Mouse (Mus musculus) kidney, embryonic 14.5 days (tissue): ENCODE measurements at regions not wholly inside any gene's neighbourhood (a gene's known extent, or its start where the extent isn't known, plus 50 kb on each side); places are given as distances from the start of the nearest gene placed in this dataset.

Experiments used
- ATAC-seq: fragments of 200-750 bp; cut with Nextera tagmentation; 2 replicates; pipeline ENCODE4 v1.8.0; 2017; ENCODE audit warnings: moderate number of reproducible peaks, mild to moderate bottlenecking, moderate TSS enrichment, moderate library complexity; ENCODE audit not compliant: low FRiP score, low TSS enrichment
- H3K27ac ChIP-seq: fragments of 300-500 bp; sonication (generic); 2 replicates; pipeline ENCODE4 v1.5.1; 2014; ENCODE audit warnings: low read depth, mild to moderate bottlenecking, low read length, moderate library complexity, mixed read lengths
- H3K27me3 ChIP-seq: fragments of 300-500 bp; sonication (generic); 2 replicates; pipeline ENCODE4 v1.6.1; 2014; ENCODE audit warnings: mild to moderate bottlenecking, low read length; ENCODE audit not compliant: control insufficient read depth, insufficient read depth
- H3K36me3 ChIP-seq: fragments of 300-500 bp; sonication (generic); 2 replicates; pipeline ENCODE4 v1.6.1; 2014; ENCODE audit warnings: low read length, mixed read lengths; ENCODE audit not compliant: control insufficient read depth, insufficient read depth
- H3K4me1 ChIP-seq: fragments of 300-500 bp; sonication (generic); 2 replicates; pipeline ENCODE4 v1.6.1; 2014; ENCODE audit warnings: low read length, mixed read lengths; ENCODE audit not compliant: control insufficient read depth, insufficient read depth
- H3K4me2 ChIP-seq: fragments of 300-500 bp; sonication (generic); replicated peaks from 2 replicates; pipeline ENCODE4 v1.6.1; 2014; ENCODE audit warnings: low read depth, mild to moderate bottlenecking, low read length
- H3K4me3 ChIP-seq: fragments of 300-500 bp; sonication (generic); 2 replicates; pipeline ENCODE4 v1.5.1; 2014; ENCODE audit warnings: mild to moderate bottlenecking, low read length
- H3K9ac ChIP-seq: fragments of 300-500 bp; sonication (generic); 2 replicates; pipeline ENCODE4 v1.6.1; 2014; ENCODE audit warnings: low read depth, mild to moderate bottlenecking, low read length, moderate library complexity
- H3K9me3 ChIP-seq: fragments of 300-500 bp; sonication (generic); 2 replicates; pipeline ENCODE4 v1.6.1; 2016; ENCODE audit warnings: low read length; ENCODE audit not compliant: control insufficient read depth
- WGBS: fragments of 180-500 bp; shearing (Covaris S2); extraction: QIAGEN DNeasy Blood & Tissue Kit; methylation state at CpG from one replicate; pipeline ENCODE4 v1.1.7; 2014; 5-methylcytosine and 5-hydroxymethylcytosine counted together

GRCm38 (mm10) chr11:111523465-111523864, 457.5 kb downstream of the Kcnj2 start:
- Histone ChIP-seq H3K9ac (no peak overlapping the region), H3K4me1 (no peaks in the 10 kb centered on the region), H3K4me3 (no peak overlapping the region), H3K27ac (no peak overlapping the region), H3K27me3 (no peaks in the 10 kb centered on the region), H3K4me2 (no peak overlapping the region), H3K36me3 (no peaks in the 10 kb centered on the region), H3K9me3 (no peaks in the 10 kb centered on the region)
- no peak for ATAC-seq
- 64% methylated on average over 8 of the region's 8 CpGs for WGBS

- 89% methylated on average over 6 of the region's 6 CpGs for WGBS
- H3K27me3 ChIP-seq = no peaks in the 10 kb centered on the region
- no peak for ATAC-seq
These were observed 460.2 kb downstream of the Kcnj2 start for GRCm38 (mm10) chr11:111526010-111526742.

GRCm38 (mm10) chr11:111529591-111529990, 463.6 kb downstream of the Kcnj2 start:
- Histone ChIP-seq H3K4me1 (no peaks in the 10 kb centered on the region), H3K4me3 (no peak overlapping the region), H3K27ac (no peak overlapping the region), H3K9me3 (no peaks in the 10 kb centered on the region), H3K36me3 (no peaks in the 10 kb centered on the region), H3K4me2 (no peak overlapping the region), H3K27me3 (0 out of 2 replicates have a peak, but pooled peaks cover 3% of the 10 kb centered on the region), H3K9ac (no peak overlapping the region)
- 62% methylated on average over 9 of the region's 9 CpGs for WGBS
- no peak for ATAC-seq

More at GRCm38 (mm10) chr11:111526010-111526742, 460.2 kb downstream of the Kcnj2 start:
- Histone ChIP-seq H3K9me3 (no peaks in the 10 kb centered on the region), H3K36me3 (no peaks in the 10 kb centered on the region), H3K27ac (no peak overlapping the region), H3K4me3 (no peak overlapping the region), H3K4me1 (no peaks in the 10 kb centered on the region), H3K4me2 (no peak overlapping the region), H3K9ac (no peak overlapping the region)

- 78% methylated on average over 3 of the region's 3 CpGs for WGBS
- Histone ChIP-seq H3K4me2 (no peak overlapping the region), H3K4me3 (no peak overlapping the region), H3K9ac (no peak overlapping the region), H3K4me1 (no peaks in the 10 kb centered on the region), H3K27ac (no peak overlapping the region), H3K27me3 (0 out of 2 replicates have a peak, but pooled peaks cover 6% of the 10 kb centered on the region), H3K36me3 (no peaks in the 10 kb centered on the region), H3K9me3 (no peaks in the 10 kb centered on the region)
- ATAC-seq = no peak
These were observed 464.9 kb downstream of the Kcnj2 start for GRCm38 (mm10) chr11:111530912-111531311.

GRCm38 (mm10) chr11:111532457-111532856, 466.5 kb downstream of the Kcnj2 start:
- Histone ChIP-seq H3K9me3 (no peaks in the 10 kb centered on the region), H3K36me3 (no peaks in the 10 kb centered on the region), H3K4me1 (no peaks in the 10 kb centered on the region), H3K9ac (no peak overlapping the region), H3K4me2 (no peak overlapping the region), H3K27me3 (0 out of 2 replicates have a peak, but pooled peaks cover 6% of the 10 kb centered on the region), H3K27ac (no peak overlapping the region), H3K4me3 (no peak overlapping the region)
- ATAC-seq = no peak
- 33% methylated on average over 5 of the region's 5 CpGs for WGBS

- WGBS = 35% methylated on average over 17 of the region's 17 CpGs
- Histone ChIP-seq H3K36me3 (no peaks in the 10 kb centered on the region), H3K9ac (no peak overlapping the region), H3K4me1 (no peaks in the 10 kb centered on the region), H3K27me3 (0 out of 2 replicates have a peak, but pooled peaks cover 6% of the 10 kb centered on the region), H3K4me3 (no peak overlapping the region), H3K4me2 (no peak overlapping the region; the same call in 1 of the 2 replicates), H3K9me3 (no peaks in the 10 kb centered on the region), H3K27ac (no peak overlapping the region)
- ATAC-seq = no peak
These were observed 470.3 kb downstream of the Kcnj2 start for GRCm38 (mm10) chr11:111536040-111536836.

GRCm38 (mm10) chr11:111537654-111538053, 471.7 kb downstream of the Kcnj2 start:
- ATAC-seq = no peak
- Histone ChIP-seq H3K4me2 (no peak overlapping the region), H3K9me3 (no peaks in the 10 kb centered on the region), H3K27ac (no peak overlapping the region), H3K4me3 (no peak overlapping the region), H3K4me1 (0 out of 2 replicates have a peak, but pooled peaks cover 3% of the 10 kb centered on the region), H3K27me3 (0 out of 2 replicates have a peak, but pooled peaks cover 6% of the 10 kb centered on the region), H3K36me3 (no peaks in the 10 kb centered on the region), H3K9ac (no peak overlapping the region)
- 22% methylated on average over 3 of the region's 3 CpGs for WGBS

- no peak overlapping the region for H3K4me2 ChIP-seq
- 31% methylated on average over 6 of the region's 6 CpGs for WGBS
- ATAC-seq = no peak
- 0 out of 2 replicates have a peak, but pooled peaks cover 2% of the 10 kb centered on the region for H3K27me3 ChIP-seq
- H3K4me1 ChIP-seq = 0 out of 2 replicates have a peak, but pooled peaks cover 3% of the 10 kb centered on the region
- H3K9ac ChIP-seq = no peak overlapping the region
- H3K36me3 ChIP-seq = no peaks in the 10 kb centered on the region
- no peak overlapping the region for H3K27ac ChIP-seq
- no peaks in the 10 kb centered on the region for H3K9me3 ChIP-seq
- H3K4me3 ChIP-seq = no peak overlapping the region
These were observed 474.0 kb downstream of the Kcnj2 start for GRCm38 (mm10) chr11:111539960-111540359.

- H3K4me2 ChIP-seq = no peak overlapping the region
- no peak for ATAC-seq
- no peak overlapping the region for H3K4me3 ChIP-seq
- H3K36me3 ChIP-seq = no peaks in the 10 kb centered on the region
- no peaks in the 10 kb centered on the region for H3K27me3 ChIP-seq
- no peaks in the 10 kb centered on the region for H3K9me3 ChIP-seq
- H3K9ac ChIP-seq = no peak overlapping the region
- H3K27ac ChIP-seq = no peak overlapping the region
- 91% methylated on average over 4 of the region's 4 CpGs for WGBS
- 0 out of 2 replicates have a peak, but pooled peaks cover 3% of the 10 kb centered on the region for H3K4me1 ChIP-seq
These were observed 479.3 kb downstream of the Kcnj2 start for GRCm38 (mm10) chr11:111545291-111545690.
